Mouse (Mus musculus): ENCODE measurements around the gene Gm10964. TPM values are rescaled to one million over a fixed set of nuclear protein-coding genes. Genes with fewer than 3 reads are reported as not detected.

The Gm10964 gene
- polyA plus RNA-seq, 1 experiment, result not detected

GRCm38 (mm10) chr3:103732116-103732515 lies 7.0 kb upstream of the Gm10964 start:
- H3K4me3 ChIP-seq (ENCODE audit: low read depth, low read length), result no peak overlapping the region
- H3K9me3 ChIP-seq (replicated peaks; ENCODE audit: control insufficient read depth, insufficient read depth, low read length, poor library complexity, severe bottlenecking), result no peaks in the 10 kb centered on the region
- no peak overlapping the region for H3K9ac ChIP-seq (ENCODE audit: low read depth, poor library complexity, severe bottlenecking)
- H3K36me3 ChIP-seq (ENCODE audit: control insufficient read depth, insufficient read depth, low read length, poor library complexity, severe bottlenecking), result no peaks in the 10 kb centered on the region
- H3K27ac ChIP-seq (ENCODE audit: insufficient read depth, low read length), result no peak overlapping the region
- H3K4me1 ChIP-seq (ENCODE audit: control insufficient read depth, insufficient read depth, low read length), result no peaks in the 10 kb centered on the region
- TF ChIP-seq EP300 (IDR thresholded peaks at IDR 0.05; ENCODE audit: insufficient read depth, low read depth, low read length) (no peak), POLR2A (IDR thresholded peaks at IDR 0.05; ENCODE audit: insufficient read depth, low read length) (no peak), CTCF (IDR thresholded peaks at IDR 0.05; ENCODE audit: low read depth, low read length) (no peak)
- no peaks in the 10 kb centered on the region for H3K27me3 ChIP-seq (ENCODE audit: control insufficient read depth, insufficient read depth, low read length, poor library complexity, severe bottlenecking)

GRCm38 (mm10) chr3:103733176-103733575 lies 6.0 kb upstream of the Gm10964 start:
- no peak for TF ChIP-seq CTCF (IDR thresholded peaks at IDR 0.05; ENCODE audit: low read depth, low read length)
- no peak for TF ChIP-seq EP300 (IDR thresholded peaks at IDR 0.05; ENCODE audit: insufficient read depth, low read depth, low read length)
- no peak for TF ChIP-seq POLR2A (IDR thresholded peaks at IDR 0.05; ENCODE audit: insufficient read depth, low read length)

GRCm38 (mm10) chr3:103733799-103734695 lies 5.1 kb upstream of the Gm10964 start:
- H3K9ac ChIP-seq (ENCODE audit: low read depth, poor library complexity, severe bottlenecking), result no peak overlapping the region
- no peak overlapping the region for H3K27ac ChIP-seq (ENCODE audit: insufficient read depth, low read length)
- H3K4me1 ChIP-seq (ENCODE audit: control insufficient read depth, insufficient read depth, low read length), result peaks cover 2% of the 10 kb centered on the region
- no peaks in the 10 kb centered on the region for H3K27me3 ChIP-seq (ENCODE audit: control insufficient read depth, insufficient read depth, low read length, poor library complexity, severe bottlenecking)
- TF ChIP-seq POLR2A (IDR thresholded peaks at IDR 0.05; ENCODE audit: insufficient read depth, low read length) (no peak), EP300 (IDR thresholded peaks at IDR 0.05; ENCODE audit: insufficient read depth, low read depth, low read length) (no peak), CTCF (IDR thresholded peaks at IDR 0.05; ENCODE audit: low read depth, low read length) (no peak)
- no peak overlapping the region for H3K4me3 ChIP-seq (ENCODE audit: low read depth, low read length)
- H3K9me3 ChIP-seq (replicated peaks; ENCODE audit: control insufficient read depth, insufficient read depth, low read length, poor library complexity, severe bottlenecking), result no peaks in the 10 kb centered on the region
- no peaks in the 10 kb centered on the region for H3K36me3 ChIP-seq (ENCODE audit: control insufficient read depth, insufficient read depth, low read length, poor library complexity, severe bottlenecking)

More at GRCm38 (mm10) chr3:103733176-103733575, 6.0 kb upstream of the Gm10964 start:
- Histone ChIP-seq H3K9ac (ENCODE audit: low read depth, poor library complexity, severe bottlenecking) (no peak overlapping the region), H3K4me1 (ENCODE audit: control insufficient read depth, insufficient read depth, low read length) (peaks cover 2% of the 10 kb centered on the region), H3K27ac (ENCODE audit: insufficient read depth, low read length) (no peak overlapping the region), H3K4me3 (ENCODE audit: low read depth, low read length) (no peak overlapping the region), H3K27me3 (ENCODE audit: control insufficient read depth, insufficient read depth, low read length, poor library complexity, severe bottlenecking) (no peaks in the 10 kb centered on the region), H3K36me3 (ENCODE audit: control insufficient read depth, insufficient read depth, low read length, poor library complexity, severe bottlenecking) (no peaks in the 10 kb centered on the region), H3K9me3 (replicated peaks; ENCODE audit: control insufficient read depth, insufficient read depth, low read length, poor library complexity, severe bottlenecking) (no peaks in the 10 kb centered on the region)

GRCm38 (mm10) chr3:103734696-103735519 lies 4.3 kb upstream of the Gm10964 start:
- Histone ChIP-seq H3K4me1 (ENCODE audit: control insufficient read depth, insufficient read depth, low read length) (peaks cover 2% of the 10 kb centered on the region), H3K27me3 (ENCODE audit: control insufficient read depth, insufficient read depth, low read length, poor library complexity, severe bottlenecking) (no peaks in the 10 kb centered on the region)

GRCm38 (mm10) chr3:103735776-103736600 lies 3.2 kb upstream of the Gm10964 start:
- Histone ChIP-seq H3K27ac (ENCODE audit: insufficient read depth, low read length) (no peak overlapping the region), H3K36me3 (ENCODE audit: control insufficient read depth, insufficient read depth, low read length, poor library complexity, severe bottlenecking) (no peaks in the 10 kb centered on the region), H3K9ac (ENCODE audit: low read depth, poor library complexity, severe bottlenecking) (no peak overlapping the region), H3K9me3 (replicated peaks; ENCODE audit: control insufficient read depth, insufficient read depth, low read length, poor library complexity, severe bottlenecking) (no peaks in the 10 kb centered on the region), H3K4me1 (ENCODE audit: control insufficient read depth, insufficient read depth, low read length) (peaks cover 2% of the 10 kb centered on the region), H3K27me3 (ENCODE audit: control insufficient read depth, insufficient read depth, low read length, poor library complexity, severe bottlenecking) (no peaks in the 10 kb centered on the region), H3K4me3 (ENCODE audit: low read depth, low read length) (no peak overlapping the region)
- no peak for TF ChIP-seq POLR2A (IDR thresholded peaks at IDR 0.05; ENCODE audit: insufficient read depth, low read length)
- no peak for TF ChIP-seq CTCF (IDR thresholded peaks at IDR 0.05; ENCODE audit: low read depth, low read length)
- TF ChIP-seq EP300 (IDR thresholded peaks at IDR 0.05; ENCODE audit: insufficient read depth, low read depth, low read length), result no peak

More at GRCm38 (mm10) chr3:103734696-103735519, 4.3 kb upstream of the Gm10964 start:
- no peaks in the 10 kb centered on the region for H3K9me3 ChIP-seq (replicated peaks; ENCODE audit: control insufficient read depth, insufficient read depth, low read length, poor library complexity, severe bottlenecking)
- TF ChIP-seq CTCF (IDR thresholded peaks at IDR 0.05; ENCODE audit: low read depth, low read length) (no peak), POLR2A (IDR thresholded peaks at IDR 0.05; ENCODE audit: insufficient read depth, low read length) (no peak), EP300 (IDR thresholded peaks at IDR 0.05; ENCODE audit: insufficient read depth, low read depth, low read length) (no peak)
- H3K9ac ChIP-seq (ENCODE audit: low read depth, poor library complexity, severe bottlenecking), result no peak overlapping the region
- no peak overlapping the region for H3K4me3 ChIP-seq (ENCODE audit: low read depth, low read length)
- H3K27ac ChIP-seq (ENCODE audit: insufficient read depth, low read length), result no peak overlapping the region
- H3K36me3 ChIP-seq (ENCODE audit: control insufficient read depth, insufficient read depth, low read length, poor library complexity, severe bottlenecking), result no peaks in the 10 kb centered on the region

Data from ES-Bruce4 (cell line).